Mouse (Mus musculus) MN1 (cell line): ENCODE results near the gene Evl.

Source experiments
- DNase-seq: peaks from one replicate; pipeline ENCODE4 v3.0.0-alpha.2; 2016; ENCODE audit warnings: low spot score

Gene Evl

GRCm38 (mm10) chr12:108591586-108591985, 37.1 kb downstream of the Evl start:
- DNase-seq, result no peak

GRCm38 (mm10) chr12:108592866-108593265, 38.3 kb downstream of the Evl start:
- DNase-seq, result no peak

- DNase-seq, result no peak
Measured at GRCm38 (mm10) chr12:108600864-108601263, 46.3 kb downstream of the Evl start.

GRCm38 (mm10) chr12:108601326-108601725, 46.8 kb downstream of the Evl start:
- DNase-seq, result no peak

GRCm38 (mm10) chr12:108604546-108604945, 50.0 kb downstream of the Evl start:
- DNase-seq, result no peak

- no peak for DNase-seq
Measured at GRCm38 (mm10) chr12:108605521-108606281, 51.2 kb downstream of the Evl start.

- DNase-seq, result no peak
Measured at GRCm38 (mm10) chr12:108606321-108606720, 51.8 kb downstream of the Evl start.

GRCm38 (mm10) chr12:108609446-108609845, 54.9 kb downstream of the Evl start:
- no peak for DNase-seq

GRCm38 (mm10) chr12:108610255-108610654, 55.7 kb downstream of the Evl start:
- no peak for DNase-seq

GRCm38 (mm10) chr12:108613081-108613480, 58.6 kb downstream of the Evl start:
- peak; percentile 40 for DNase-seq

- DNase-seq, result no peak
Measured at GRCm38 (mm10) chr12:108617511-108617910, 63.0 kb downstream of the Evl start.

- no peak for DNase-seq
Measured at GRCm38 (mm10) chr12:108619853-108620416, 65.4 kb downstream of the Evl start.

GRCm38 (mm10) chr12:108622406-108622805, 67.9 kb downstream of the Evl start:
- DNase-seq, result no peak

- DNase-seq, result no peak
Measured at GRCm38 (mm10) chr12:108629556-108629955, 75.0 kb downstream of the Evl start.

GRCm38 (mm10) chr12:108630741-108631688, 76.5 kb downstream of the Evl start:
- no peak for DNase-seq

- no peak for DNase-seq
Measured at GRCm38 (mm10) chr12:108632501-108632900, 78.0 kb downstream of the Evl start.

GRCm38 (mm10) chr12:108634031-108634430, 79.5 kb downstream of the Evl start:
- no peak for DNase-seq

- no peak for DNase-seq
Measured at GRCm38 (mm10) chr12:108635501-108635900, 81.0 kb downstream of the Evl start.

- no peak for DNase-seq
Measured at GRCm38 (mm10) chr12:108637440-108637839, 82.9 kb downstream of the Evl start.

- DNase-seq, result no peak
Measured at GRCm38 (mm10) chr12:108639126-108639525, 84.6 kb downstream of the Evl start.

- DNase-seq, result no peak
Measured at GRCm38 (mm10) chr12:108642019-108642418, 87.5 kb downstream of the Evl start.

- DNase-seq, result no peak
Measured at GRCm38 (mm10) chr12:108646234-108646633, 91.7 kb downstream of the Evl start.

GRCm38 (mm10) chr12:108647784-108648183, 93.3 kb downstream of the Evl start:
- no peak for DNase-seq
